Mouse (Mus musculus): ENCODE data around the gene Pacrg. TPM values are rescaled to one million over a fixed set of nuclear protein-coding genes. Genes with fewer than 3 reads are reported as not detected.

The Pacrg gene
- total and polyA plus RNA-seq, 3 experiments = not detected

- H3K4me1 ChIP-seq (ENCODE audit: control insufficient read depth in 1 of 2, insufficient read depth in 2 of 2, low read length in 2 of 2) = no peaks in the 10 kb centered on the region
- peaks cover 0 to 2% of the 10 kb centered on the region in 2 experiments; a peak in 2 of 4 replicates for H3K27me3 ChIP-seq (ENCODE audit: control insufficient read depth in 1 of 2, insufficient read depth in 2 of 2, low read length in 2 of 2)
- no peaks in the 10 kb centered on the region for H3K36me3 ChIP-seq (ENCODE audit: control insufficient read depth in 1 of 2, insufficient read depth in 2 of 2, low read length in 2 of 2)
- no peak overlapping the region for H3K27ac ChIP-seq (ENCODE audit: control insufficient read depth, low read depth, low read length)
- H3K79me2 ChIP-seq (ENCODE audit: control insufficient read depth, insufficient read depth, low read length, poor library complexity) = no peaks in the 10 kb centered on the region
- no peak overlapping the region for H3K4me3 ChIP-seq (ENCODE audit: control insufficient read depth in 1 of 2, insufficient read depth in 1 of 2, low read depth in 2 of 2, low read length in 2 of 2)
- H3K9me3 ChIP-seq (replicated peaks; ENCODE audit: insufficient read depth, low read length) = no peaks in the 10 kb centered on the region
- no peak overlapping the region for H3K9ac ChIP-seq (ENCODE audit: control insufficient read depth, low read depth, low read length, poor library complexity, severe bottlenecking)
- no peak for DNase-seq (ENCODE audit: low read depth, low spot score)
- TF ChIP-seq POLR2A (IDR thresholded peaks at IDR 0.05; ENCODE audit: control insufficient read depth in 1 of 2, insufficient read depth in 1 of 2, low read depth in 1 of 2, low read length in 2 of 2, poor library complexity in 1 of 2) = no peak
- TF ChIP-seq MXI1 (IDR thresholded peaks at IDR 0.05; ENCODE audit: low read depth, low read length) = no peak
- TF ChIP-seq POLR2AphosphoS2 (IDR thresholded peaks at IDR 0.05; ENCODE audit: low read length) = no peak
- no peak for TF ChIP-seq MYB (IDR thresholded peaks at IDR 0.05; ENCODE audit: low read depth, low read length)
- no peak for TF ChIP-seq KAT2A (conservative IDR thresholded peaks at IDR 0.05; ENCODE audit: low read depth, low read length)
- no peak for TF ChIP-seq E2F4 (IDR thresholded peaks at IDR 0.05; ENCODE audit: borderline replicate concordance, low read depth, low read length)
- TF ChIP-seq MEF2A (IDR thresholded peaks at IDR 0.05; ENCODE audit: extremely low read depth, insufficient replicate concordance, low read depth, low read length, poor library complexity, severe bottlenecking) = no peak
- TF ChIP-seq ZNF384 (IDR thresholded peaks at IDR 0.05; ENCODE audit: low read depth, low read length) = no peak
- no peak for TF ChIP-seq CHD1 (IDR thresholded peaks at IDR 0.05; ENCODE audit: low read depth, low read length)
- TF ChIP-seq NELFE (IDR thresholded peaks at IDR 0.05; ENCODE audit: low read depth, low read length) = no peak
- TF ChIP-seq GABPA (IDR thresholded peaks at IDR 0.05; ENCODE audit: low read depth, low read length) = no peak
- no peak for TF ChIP-seq SMC3 (IDR thresholded peaks at IDR 0.05; ENCODE audit: low read depth, low read length)
- no peak for TF ChIP-seq RCOR1 (IDR thresholded peaks at IDR 0.05; ENCODE audit: low read depth, low read length)
- TF ChIP-seq SIN3A (IDR thresholded peaks at IDR 0.05; ENCODE audit: low read length) = no peak
These were observed 102.1 kb downstream of the Pacrg start for GRCm38 (mm10) chr17:10737966-10738365.

- TF ChIP-seq CHD1 (IDR thresholded peaks at IDR 0.05; ENCODE audit: low read depth, low read length) (no peak), MXI1 (IDR thresholded peaks at IDR 0.05; ENCODE audit: low read depth, low read length) (no peak), GABPA (IDR thresholded peaks at IDR 0.05; ENCODE audit: low read depth, low read length) (no peak), USF2 (IDR thresholded peaks at IDR 0.05; ENCODE audit: borderline replicate concordance in 1 of 2, insufficient read depth in 1 of 2, low read depth in 1 of 2, low read length in 2 of 2) (no peak), NRF1 (IDR thresholded peaks at IDR 0.05; ENCODE audit: insufficient read depth, low read depth, low read length, poor library complexity, severe bottlenecking) (no peak), USF1 (IDR thresholded peaks at IDR 0.05; ENCODE audit: low read depth, low read length) (no peak), UBTF (IDR thresholded peaks at IDR 0.05; ENCODE audit: borderline replicate concordance, insufficient read depth, low read depth, low read length) (no peak), SMC3 (IDR thresholded peaks at IDR 0.05; ENCODE audit: low read depth, low read length) (no peak), MYB (IDR thresholded peaks at IDR 0.05; ENCODE audit: low read depth, low read length) (no peak), ZMIZ1 (IDR thresholded peaks at IDR 0.05; ENCODE audit: low read depth, low read length) (no peak), CHD2 (IDR thresholded peaks at IDR 0.05; ENCODE audit: low read length) (no peak), MYC (IDR thresholded peaks at IDR 0.05; ENCODE audit: low read depth, low read length) (no peak), RCOR1 (IDR thresholded peaks at IDR 0.05; ENCODE audit: low read depth, low read length) (no peak), POLR2AphosphoS5 (IDR thresholded peaks at IDR 0.05; ENCODE audit: borderline replicate concordance, low read depth, low read length) (no peak), TBP (IDR thresholded peaks at IDR 0.05; ENCODE audit: low read depth, low read length) (no peak), ZC3H11A (IDR thresholded peaks at IDR 0.05; ENCODE audit: low read depth, low read length) (no peak), JUND (IDR thresholded peaks at IDR 0.05; ENCODE audit: low read depth, low read length) (no peak), EP300 (IDR thresholded peaks at IDR 0.05; ENCODE audit: low read depth in 1 of 2, low read length in 2 of 2) (no peak), MEF2A (IDR thresholded peaks at IDR 0.05; ENCODE audit: extremely low read depth, insufficient replicate concordance, low read depth, low read length, poor library complexity, severe bottlenecking) (no peak)
- Histone ChIP-seq H3K4me1 (ENCODE audit: control insufficient read depth in 1 of 2, insufficient read depth in 2 of 2, low read length in 2 of 2) (no peaks in the 10 kb centered on the region), H3K9ac (ENCODE audit: control insufficient read depth, low read depth, low read length, poor library complexity, severe bottlenecking) (no peak overlapping the region), H3K27me3 (ENCODE audit: control insufficient read depth in 1 of 2, insufficient read depth in 2 of 2, low read length in 2 of 2) (peaks cover 0 to 2% of the 10 kb centered on the region in 2 experiments; a peak in 2 of 4 replicates), H3K36me3 (ENCODE audit: control insufficient read depth in 1 of 2, insufficient read depth in 2 of 2, low read length in 2 of 2) (no peaks in the 10 kb centered on the region), H3K79me2 (ENCODE audit: control insufficient read depth, insufficient read depth, low read length, poor library complexity) (no peaks in the 10 kb centered on the region), H3K27ac (ENCODE audit: control insufficient read depth, low read depth, low read length) (no peak overlapping the region), H3K9me3 (replicated peaks; ENCODE audit: insufficient read depth, low read length) (no peaks in the 10 kb centered on the region), H3K4me3 (ENCODE audit: control insufficient read depth in 1 of 2, insufficient read depth in 1 of 2, low read depth in 2 of 2, low read length in 2 of 2) (no peak overlapping the region)
- no peak for DNase-seq (ENCODE audit: low read depth, low spot score)
These were observed 105.4 kb downstream of the Pacrg start for GRCm38 (mm10) chr17:10734733-10735132.

Measured in MEL (cell line).